Mouse (Mus musculus) lung, postnatal 25 days (tissue): ENCODE measurements around the gene Cald1.

Experiments
- DNase-seq: peaks from one replicate; pipeline ENCODE4 v3.0.0; 2022; ENCODE audit warnings: low spot score

Gene Cald1

DNA sequence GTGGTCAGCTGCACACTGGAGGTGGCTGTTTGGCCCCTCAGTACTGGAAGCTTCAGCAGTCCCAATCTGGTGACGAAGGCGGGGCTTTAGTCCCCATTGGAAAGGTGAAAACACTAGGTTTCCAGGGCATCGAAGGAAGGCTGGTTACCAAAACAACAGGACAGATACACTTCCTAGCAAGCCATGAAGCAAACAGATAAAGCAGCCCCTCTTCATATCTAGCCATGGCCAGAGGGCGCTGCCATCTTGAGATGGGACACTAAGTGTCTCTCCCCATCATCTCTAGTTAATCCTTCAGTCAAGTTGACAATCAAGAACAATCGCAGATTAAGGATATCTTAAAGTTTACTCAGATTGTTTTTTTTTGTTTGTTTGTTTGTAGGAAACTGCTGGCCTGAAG is 167.4 kb downstream of the Cald1 start:
- DNase-seq = no peak

DNA sequence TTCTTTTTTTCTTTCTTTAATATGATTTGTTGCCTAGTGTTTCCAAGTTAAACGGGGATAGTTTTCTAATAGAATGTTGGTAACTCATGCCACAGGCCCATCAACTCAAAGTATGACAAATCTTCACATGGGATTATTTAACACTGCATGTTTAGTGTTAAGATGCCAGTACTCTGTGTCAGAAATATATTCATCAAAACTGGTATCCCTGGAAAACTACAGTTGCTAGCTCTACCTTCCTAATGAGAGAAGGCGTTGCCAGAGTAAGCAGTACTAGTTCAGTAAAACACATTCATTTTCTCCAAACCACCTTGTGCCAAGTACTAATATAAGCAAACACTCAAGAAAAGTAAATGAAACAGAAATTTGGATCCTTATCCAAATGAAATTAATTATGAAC is 171.7 kb downstream of the Cald1 start:
- no peak for DNase-seq

DNA sequence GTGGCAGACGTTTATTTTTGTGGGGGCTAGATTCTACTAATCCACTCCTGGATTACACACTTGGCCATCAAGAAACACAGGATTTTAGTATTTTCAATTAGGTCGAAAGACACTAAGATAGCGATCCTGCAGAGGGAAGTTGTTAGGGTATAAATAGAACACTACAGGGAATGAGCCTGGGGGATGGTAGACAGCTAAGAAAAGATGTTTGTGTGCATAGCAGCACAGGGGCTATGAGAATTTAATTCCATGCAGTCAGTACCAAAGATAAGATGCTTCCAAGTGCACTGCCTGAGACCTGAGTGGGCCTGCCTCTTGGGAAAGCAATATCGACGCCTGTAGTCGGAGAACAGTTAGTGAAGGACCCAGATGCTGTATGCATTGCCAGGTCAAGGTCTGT is 172.2 kb downstream of the Cald1 start:
- DNase-seq = no peak

DNA sequence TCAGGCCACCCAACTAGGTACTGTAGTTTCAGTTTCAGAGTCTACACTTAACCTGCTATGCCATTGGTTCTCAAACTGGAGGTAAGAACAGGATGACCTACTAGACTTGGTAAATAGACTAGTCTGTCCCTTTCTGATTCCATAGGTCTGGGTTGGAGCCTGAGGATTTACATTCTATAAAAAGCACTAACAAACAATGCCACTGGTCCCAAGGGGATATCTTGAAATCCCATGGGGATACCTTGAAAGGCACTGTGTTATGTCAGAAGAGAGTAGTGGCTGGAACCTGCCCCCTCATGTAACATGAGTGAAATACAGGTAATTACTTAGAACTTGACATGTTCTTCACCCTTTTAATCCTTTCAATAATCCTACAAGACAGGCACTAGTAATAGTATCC is 178.1 kb downstream of the Cald1 start:
- no peak for DNase-seq

DNA sequence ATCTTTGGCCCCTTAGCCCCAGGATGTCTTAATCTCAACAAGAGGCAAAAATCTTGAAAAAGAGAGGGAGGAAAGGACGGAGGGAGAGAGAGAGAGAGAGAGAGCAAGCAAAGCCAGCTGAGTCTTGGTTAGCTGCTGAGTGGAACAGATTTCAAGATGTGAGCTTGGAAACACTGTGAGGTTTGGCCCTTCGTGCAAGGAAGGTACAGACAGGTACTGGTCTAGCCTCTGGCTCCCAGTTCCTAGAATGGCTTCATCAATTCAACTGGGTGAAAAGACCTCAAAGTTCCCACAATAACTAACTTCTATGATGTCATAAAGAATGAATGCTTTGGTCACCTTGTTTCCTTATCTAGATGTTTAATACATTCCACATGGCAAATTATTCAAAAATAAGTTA is 178.8 kb downstream of the Cald1 start:
- DNase-seq = no peak

DNA sequence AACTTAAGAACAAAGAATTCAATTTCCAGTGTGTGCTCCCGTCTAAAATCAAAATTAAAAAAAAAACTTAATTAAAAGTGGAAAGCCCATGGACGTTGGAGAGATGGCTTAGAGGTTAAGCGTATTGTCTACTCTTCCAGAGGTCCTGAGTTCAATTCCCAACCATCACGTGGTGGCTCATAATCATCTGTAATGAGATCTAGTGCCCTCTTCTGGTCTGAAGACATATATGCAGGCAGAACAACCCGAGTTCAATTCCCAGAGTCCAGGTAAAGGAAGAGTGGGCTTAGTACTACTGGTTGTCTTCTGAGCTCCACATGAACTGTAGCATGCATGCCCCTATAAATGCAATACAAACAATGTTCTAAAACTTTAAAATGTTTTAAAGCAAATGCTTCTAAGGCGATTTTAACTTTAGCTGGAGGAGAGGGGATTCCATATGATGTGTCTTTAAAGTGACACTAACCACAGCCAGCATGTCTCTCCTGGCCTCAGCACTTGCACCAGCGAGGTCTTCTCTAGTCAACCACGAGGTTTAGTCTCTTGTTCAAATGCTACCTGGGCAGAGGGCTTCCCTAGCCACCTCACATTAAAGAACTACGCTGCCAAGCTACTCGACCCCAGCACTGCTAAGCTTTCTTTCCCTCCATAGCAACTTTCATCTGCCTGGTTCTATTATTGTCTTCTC is 179.8 kb downstream of the Cald1 start:
- DNase-seq = no peak

DNA sequence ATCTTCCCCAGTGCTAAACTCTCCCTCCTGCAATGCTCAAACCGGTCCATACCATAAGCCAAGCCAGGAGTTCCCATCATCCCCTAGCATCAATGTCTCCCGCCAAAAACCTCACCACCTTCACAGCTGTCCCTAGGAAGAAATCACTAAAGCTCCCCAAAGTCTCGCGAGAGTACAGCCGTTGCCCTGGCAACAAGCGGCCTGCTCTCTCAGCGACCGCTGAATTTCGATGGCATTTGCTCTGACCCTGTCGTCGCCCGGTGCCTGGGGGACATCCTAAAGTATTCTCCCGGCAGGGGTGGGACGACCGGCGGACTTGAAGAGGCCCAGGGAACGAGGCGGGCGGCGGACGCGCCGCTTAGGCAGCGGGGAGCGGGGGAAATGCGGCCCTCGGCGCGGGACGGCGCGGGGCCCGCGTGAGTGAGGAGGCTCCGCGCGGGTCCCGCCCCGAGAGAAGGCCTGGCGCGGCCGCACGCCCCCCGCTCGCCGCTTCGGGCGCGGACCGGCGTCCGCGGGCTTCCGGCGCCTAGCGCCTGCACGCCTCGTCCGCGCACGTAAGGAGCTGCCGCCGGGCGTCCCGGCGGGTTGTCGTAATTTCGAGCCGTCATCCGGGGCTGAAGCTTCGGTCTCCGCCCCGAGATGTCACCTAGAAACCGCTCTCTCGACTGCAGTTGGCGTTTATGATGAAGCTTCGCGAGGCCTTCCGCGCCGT is 182.1 kb downstream of the Cald1 start, which contains the start of gene Agbl3:
TSS of gene Agbl3 (plus strand) at position 202 of the 712 bp plus-strand sequence.
- DNase-seq = peak; percentile 95

DNA sequence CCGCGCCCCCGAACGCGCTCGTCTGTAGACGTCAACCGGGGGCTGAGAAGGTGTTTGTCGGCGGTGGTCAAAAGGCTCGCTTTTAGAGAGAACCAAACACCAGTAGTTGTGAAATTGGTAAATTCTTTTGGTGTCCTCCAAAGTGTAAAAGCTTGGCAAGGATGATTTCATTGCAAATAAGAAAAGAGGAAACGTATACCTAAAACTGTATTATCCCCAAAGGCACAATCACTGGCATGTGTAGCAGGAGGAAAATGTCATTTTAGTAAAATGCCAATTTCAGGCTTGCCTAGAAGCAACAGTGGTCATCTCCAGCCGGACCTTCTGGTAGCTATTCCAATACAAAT is 182.6 kb downstream of the Cald1 start:
- no peak for DNase-seq

DNA sequence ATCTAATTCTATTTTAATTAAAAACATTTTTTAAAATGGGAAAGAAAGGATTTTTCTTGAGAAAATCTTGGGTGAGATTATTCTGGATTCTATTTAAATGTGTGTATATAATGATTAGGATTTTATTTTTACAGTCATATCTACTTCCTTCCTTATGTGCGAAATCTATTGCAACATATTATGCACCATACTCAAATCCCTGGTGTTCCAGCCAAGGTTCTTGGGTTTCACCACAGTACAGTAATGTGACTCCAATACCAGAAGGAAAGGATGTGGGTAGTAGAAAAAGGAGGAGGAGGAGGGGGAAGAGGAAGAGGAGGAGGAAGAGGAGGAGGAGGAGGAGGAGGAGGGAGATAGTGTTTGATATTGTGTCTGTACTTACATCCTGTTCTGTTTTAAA is 184.2 kb downstream of the Cald1 start:
- no peak for DNase-seq

DNA sequence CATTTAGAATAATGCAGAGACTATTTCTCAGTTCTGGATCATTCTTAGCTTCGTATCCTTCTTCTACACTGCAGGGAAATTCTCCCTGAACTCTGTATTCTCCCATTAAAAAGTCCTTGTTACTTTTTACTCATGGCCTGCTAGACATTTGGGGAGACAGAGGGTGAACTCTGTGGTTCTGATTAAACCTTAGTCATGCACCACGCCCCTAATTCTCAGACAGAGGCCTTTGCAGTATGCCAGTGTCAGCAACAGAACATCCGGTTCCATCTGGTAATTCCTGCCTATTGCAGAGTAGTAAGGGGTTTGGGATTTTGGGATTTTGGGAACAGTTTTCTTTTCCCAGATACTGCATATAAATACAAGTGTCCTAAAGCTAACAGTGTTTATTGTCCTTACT is 198.6 kb downstream of the Cald1 start:
- peak; percentile 43 for DNase-seq

DNA sequence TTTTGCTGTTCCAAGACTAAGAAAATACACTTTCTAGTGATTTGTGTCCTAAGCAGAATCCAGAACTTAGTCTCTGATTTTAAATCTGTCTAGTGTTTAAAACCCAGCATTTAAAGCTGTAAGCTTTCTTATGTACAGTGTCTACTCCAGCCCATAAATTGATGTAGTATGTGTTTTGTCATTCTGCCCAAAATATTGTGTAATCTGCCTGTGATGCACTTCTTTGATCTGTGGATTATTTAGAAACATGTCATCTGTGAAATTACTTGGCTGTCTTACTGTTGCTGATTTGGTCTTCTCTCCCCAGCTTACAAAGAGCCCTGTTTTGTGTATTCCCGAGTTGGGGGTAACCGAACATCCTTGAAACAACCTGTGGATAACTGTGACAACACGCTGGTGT is 199.6 kb downstream of the Cald1 start:
- peak; percentile 20 for DNase-seq

DNA sequence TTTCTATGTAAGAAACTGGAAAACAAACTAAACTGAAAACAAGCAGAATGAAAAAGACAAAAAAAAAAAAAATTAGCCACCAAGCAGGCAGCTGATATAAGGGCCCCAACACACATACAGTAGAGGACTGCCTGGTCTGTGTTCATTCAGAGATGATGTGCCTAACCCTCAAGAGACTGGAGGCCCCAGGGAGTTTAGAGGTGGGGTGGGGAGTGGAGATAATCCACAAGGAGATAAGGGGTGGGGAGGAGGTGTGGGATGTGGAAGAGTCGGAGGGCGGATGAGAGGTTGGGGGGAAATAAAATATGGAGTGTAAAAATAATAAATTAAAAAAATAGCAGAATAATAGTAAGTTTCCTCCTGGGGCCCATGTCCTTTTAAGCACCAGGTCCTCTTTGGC is 207.3 kb downstream of the Cald1 start:
- no peak for DNase-seq

DNA sequence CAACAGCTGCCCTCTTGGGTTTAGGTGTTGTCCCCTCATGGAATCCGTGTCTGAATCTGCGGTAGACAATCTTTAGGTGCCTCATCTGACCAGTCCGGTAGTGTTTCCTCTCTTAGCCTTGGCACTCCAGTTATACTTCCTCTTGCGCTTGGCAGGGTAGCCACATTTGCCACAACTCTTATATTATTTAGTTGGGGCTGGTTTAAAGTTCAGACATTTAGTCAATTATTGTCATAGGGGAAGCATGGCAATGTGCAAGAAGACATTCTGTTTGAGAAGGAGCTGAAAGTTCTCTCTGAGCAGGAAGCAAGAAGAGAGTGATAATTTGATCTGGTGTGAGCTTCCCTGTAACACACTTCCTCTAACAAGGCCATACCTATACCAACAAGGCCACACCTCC is 212.4 kb downstream of the Cald1 start:
- DNase-seq = no peak

DNA sequence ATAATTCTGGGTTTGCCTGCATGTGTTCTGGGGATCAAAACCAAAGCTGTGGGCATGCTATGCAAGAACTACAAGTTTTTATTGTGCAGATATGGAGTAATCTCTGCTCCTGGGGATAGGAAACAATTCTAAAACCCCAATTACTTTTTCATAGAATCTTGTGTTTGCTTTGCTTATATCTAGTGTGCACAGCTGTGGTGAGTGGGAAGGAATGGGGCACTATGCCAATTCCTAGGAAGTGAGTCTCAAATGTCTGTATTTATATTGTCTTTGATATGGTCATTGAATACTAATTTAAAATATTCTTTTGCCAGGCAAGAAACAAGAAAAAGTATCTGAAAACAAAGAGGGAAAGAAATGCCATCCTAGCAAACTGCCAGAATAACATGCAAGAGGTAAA is 226.1 kb downstream of the Cald1 start:
- DNase-seq = no peak
